Mouse (Mus musculus) embryonic facial prominence, embryonic 14.5 days (tissue): Measurements from ENCODE around the gene Rerg. TPM values are rescaled to one million over a fixed set of nuclear protein-coding genes. Genes with fewer than 3 reads are reported as not detected.
"Not testable (repeated sequence)": the region's sequence is repeated elsewhere in the genome, so short reads cannot be mapped to it uniquely, and the experiment has no call there.

Experiments
- ATAC-seq: fragments of 200-750 bp; cut with Nextera tagmentation; 2 replicates; pipeline ENCODE4 v1.8.0; 2017; ENCODE audit warnings: low read depth, moderate number of reproducible peaks, moderate TSS enrichment
- DNase-seq: peaks from one replicate; pipeline ENCODE4 v3.0.0-alpha.2; 2015; ENCODE audit warnings: low spot score
- H3K27ac ChIP-seq: fragments of 300-500 bp; sonication (generic); replicated peaks from 2 replicates; pipeline ENCODE4 v1.5.1; 2014; ENCODE audit warnings: low read depth, mild to moderate bottlenecking, low read length, moderate library complexity
- H3K27me3 ChIP-seq: fragments of 300-500 bp; sonication (generic); replicated peaks from 2 replicates; pipeline ENCODE4 v1.6.1; 2014; ENCODE audit warnings: low read length; ENCODE audit not compliant: control insufficient read depth, insufficient read depth
- H3K36me3 ChIP-seq: fragments of 300-500 bp; sonication (generic); 2 replicates; pipeline ENCODE4 v1.6.1; 2014; ENCODE audit warnings: low read length, mixed read lengths; ENCODE audit not compliant: control insufficient read depth, insufficient read depth
- H3K4me1 ChIP-seq: fragments of 300-500 bp; sonication (generic); 2 replicates; pipeline ENCODE4 v1.6.1; 2014; ENCODE audit warnings: antibody characterized with exemption, low read length; ENCODE audit not compliant: control insufficient read depth, insufficient read depth
- H3K4me2 ChIP-seq: fragments of 300-500 bp; sonication (generic); 2 replicates; pipeline ENCODE4 v1.6.1; 2014; ENCODE audit warnings: low read depth, mild to moderate bottlenecking, low read length, moderate library complexity, mixed read lengths
- H3K4me3 ChIP-seq: fragments of 300-500 bp; sonication (generic); 2 replicates; pipeline ENCODE4 v1.5.1; 2014; ENCODE audit warnings: low read depth, mild to moderate bottlenecking, low read length
- H3K9ac ChIP-seq: fragments of 300-500 bp; sonication (generic); 2 replicates; pipeline ENCODE4 v1.6.1; 2014; ENCODE audit warnings: low read depth, mild to moderate bottlenecking, low read length, moderate library complexity, mixed read lengths
- H3K9me3 ChIP-seq: fragments of 300-500 bp; sonication (generic); 2 replicates; pipeline ENCODE4 v1.6.1; 2016; ENCODE audit warnings: low read length; ENCODE audit not compliant: control insufficient read depth
- WGBS: fragments of 180-500 bp; shearing (Covaris S2); extraction: QIAGEN DNeasy Blood & Tissue Kit; methylation state at CpG from one replicate; pipeline ENCODE4 v1.1.7; 2014; 5-methylcytosine and 5-hydroxymethylcytosine counted together
- polyA plus RNA-seq: library from polyadenylated mRNA; unstranded; fragments of >200 nt; fragmentation: Nextera tagmentation; extraction: Ambion mirVana; gene quantifications from 2 replicates; pipeline ENCODE4 v1.2.1, GENCODE M21; 2014

Gene Rerg
- polyA plus RNA-seq, 1 experiment from 2014 or later: 26.0 TPM

DNA sequence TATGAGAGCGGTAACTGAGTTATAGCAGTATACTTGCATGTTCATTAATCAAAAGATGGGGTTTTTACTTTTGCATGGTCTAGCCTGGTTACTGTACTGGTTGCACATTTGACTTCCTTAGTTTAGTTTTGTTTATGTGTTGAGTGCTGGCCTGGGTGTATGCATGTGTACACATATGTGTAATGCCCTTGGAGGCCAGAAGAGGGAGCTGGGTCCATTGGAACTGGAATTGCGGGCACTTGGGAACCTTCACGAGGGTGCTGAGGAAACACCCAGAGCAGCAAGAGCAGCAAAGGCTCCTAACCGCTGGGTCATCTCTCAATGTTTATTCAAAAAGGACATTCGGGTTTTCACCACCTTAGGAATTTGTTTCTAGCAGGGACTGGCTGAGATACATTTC lies 116.8 kb downstream of the Rerg start:
- Histone ChIP-seq H3K4me3 (no peak overlapping the region), H3K9me3 (peaks cover 5% of the 10 kb centered on the region; the same call in 1 of the 2 replicates), H3K27me3 (no peaks in the 10 kb centered on the region), H3K9ac (no peak overlapping the region), H3K4me1 (no peaks in the 10 kb centered on the region), H3K27ac (no peak overlapping the region), H3K4me2 (no peak overlapping the region), H3K36me3 (no peaks in the 10 kb centered on the region)
- WGBS: 75% methylated on average over 5 of the region's 5 CpGs
- ATAC-seq (no peak), DNase-seq (no peak)

- ATAC-seq (no peak), DNase-seq (no peak)
- no peak overlapping the region for H3K4me3 ChIP-seq
- no peaks in the 10 kb centered on the region for H3K4me1 ChIP-seq
- 92% methylated on average over 9 of the region's 9 CpGs for WGBS
- H3K9ac ChIP-seq: no peak overlapping the region
- peaks cover 5% of the 10 kb centered on the region; the same call in 1 of the 2 replicates for H3K9me3 ChIP-seq
- no peaks in the 10 kb centered on the region for H3K36me3 ChIP-seq
- no peak overlapping the region for H3K27ac ChIP-seq
- no peaks in the 10 kb centered on the region for H3K27me3 ChIP-seq
- no peak overlapping the region for H3K4me2 ChIP-seq
These were observed 117.3 kb downstream of the Rerg start for GRCm38 (mm10) chr6:137053006-137053405.

GRCm38 (mm10) chr6:137047036-137047435 lies 123.3 kb downstream of the Rerg start:
- ATAC-seq: no peak
- DNase-seq: no peak
- no peak overlapping the region for H3K4me2 ChIP-seq
- WGBS: 88% methylated on average over 11 of the region's 11 CpGs
- no peak overlapping the region for H3K27ac ChIP-seq
- no peaks in the 10 kb centered on the region for H3K27me3 ChIP-seq
- no peak overlapping the region for H3K4me3 ChIP-seq
- 0 out of 2 replicates have a peak, but pooled peaks cover 5% of the 10 kb centered on the region for H3K9me3 ChIP-seq
- no peaks in the 10 kb centered on the region for H3K4me1 ChIP-seq
- H3K9ac ChIP-seq: no peak overlapping the region
- H3K36me3 ChIP-seq: no peaks in the 10 kb centered on the region

GRCm38 (mm10) chr6:137045011-137045504 lies 125.2 kb downstream of the Rerg start:
- 0 out of 2 replicates have a peak, but pooled peaks cover 5% of the 10 kb centered on the region for H3K9me3 ChIP-seq
- H3K4me3 ChIP-seq: no peak overlapping the region
- H3K36me3 ChIP-seq: no peaks in the 10 kb centered on the region
- H3K9ac ChIP-seq: no peak overlapping the region
- H3K4me1 ChIP-seq: no peaks in the 10 kb centered on the region
- no peak for DNase-seq
- no peak overlapping the region for H3K27ac ChIP-seq
- no peak for ATAC-seq
- no peaks in the 10 kb centered on the region for H3K27me3 ChIP-seq
- H3K4me2 ChIP-seq: no peak overlapping the region
- 65% methylated on average over 9 of the region's 9 CpGs for WGBS

DNA sequence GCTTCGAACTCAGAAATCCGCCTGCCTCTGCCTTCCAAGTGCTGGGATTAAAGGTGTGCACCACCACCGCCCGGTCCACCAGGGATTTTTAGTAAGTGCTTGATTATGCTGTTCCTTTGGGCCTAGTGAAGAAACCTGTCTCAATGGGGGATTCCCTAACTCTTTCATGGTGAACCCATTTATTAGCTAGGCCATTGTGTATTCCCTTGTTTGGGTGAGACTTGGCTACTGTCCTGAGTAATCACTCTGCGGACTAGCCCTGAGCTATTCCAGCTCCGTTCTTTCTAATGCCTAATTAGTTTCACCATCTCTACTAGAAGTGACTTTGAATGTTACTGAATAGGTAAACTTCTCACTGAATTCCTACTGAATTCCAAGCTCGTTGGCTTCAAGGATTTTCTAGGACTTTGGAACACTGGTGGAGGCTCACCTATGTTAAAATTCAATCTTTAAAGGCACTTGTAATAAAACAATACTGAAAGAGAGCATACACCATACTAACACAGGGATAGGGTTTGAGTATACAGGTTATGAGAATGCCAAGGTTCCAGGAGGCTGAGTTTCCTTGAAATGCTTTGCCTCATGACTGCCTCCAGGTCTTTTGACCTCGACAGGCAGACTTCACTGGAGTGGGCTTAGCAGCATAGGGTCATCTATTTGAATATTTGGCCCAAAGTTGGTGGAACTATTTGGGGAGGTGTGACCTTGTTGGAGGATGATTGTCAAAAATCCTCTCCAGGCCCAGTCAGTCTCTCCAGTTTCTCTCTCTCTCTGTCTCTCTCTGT lies 134.5 kb downstream of the Rerg start:
- H3K9me3 ChIP-seq, H3K27me3 ChIP-seq, H3K4me1 ChIP-seq, H3K4me2 ChIP-seq, H3K9ac ChIP-seq, H3K4me3 ChIP-seq, H3K36me3 ChIP-seq, ATAC-seq, H3K27ac ChIP-seq, DNase-seq: not testable (repeated sequence)
- WGBS: 87% methylated on average over 8 of the region's 8 CpGs

DNA sequence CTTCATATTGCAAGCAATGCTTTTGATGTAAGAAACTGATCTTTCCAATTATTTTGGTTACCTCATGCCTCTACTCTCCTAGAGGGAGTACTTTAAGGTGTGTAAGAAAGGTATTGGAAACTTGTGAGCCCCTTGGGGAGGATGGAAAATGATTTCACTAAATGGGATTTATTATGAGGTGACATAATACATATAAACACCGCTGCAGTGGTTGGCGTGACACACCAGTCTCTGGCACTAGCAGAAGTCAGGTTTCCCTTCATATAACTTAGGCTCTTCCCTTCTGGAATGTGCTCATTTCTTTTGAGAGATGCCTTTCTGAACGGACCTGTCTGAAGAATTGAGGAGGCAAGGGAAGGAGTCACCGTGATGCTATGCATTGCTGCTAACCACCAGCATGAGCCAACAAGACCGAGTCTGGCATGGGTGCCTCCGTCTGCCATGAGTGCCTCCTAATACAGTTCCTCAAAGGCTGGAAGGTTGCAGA lies 139.6 kb downstream of the Rerg start:
- WGBS: 74% methylated on average over 6 of the region's 6 CpGs
- DNase-seq (no peak), ATAC-seq (no peak)
- Histone ChIP-seq H3K4me2 (no peak overlapping the region), H3K27me3 (no peaks in the 10 kb centered on the region), H3K4me3 (no peak overlapping the region), H3K36me3 (no peaks in the 10 kb centered on the region), H3K4me1 (no peaks in the 10 kb centered on the region), H3K9ac (no peak overlapping the region), H3K27ac (no peak overlapping the region), H3K9me3 (no peaks in the 10 kb centered on the region)

DNA sequence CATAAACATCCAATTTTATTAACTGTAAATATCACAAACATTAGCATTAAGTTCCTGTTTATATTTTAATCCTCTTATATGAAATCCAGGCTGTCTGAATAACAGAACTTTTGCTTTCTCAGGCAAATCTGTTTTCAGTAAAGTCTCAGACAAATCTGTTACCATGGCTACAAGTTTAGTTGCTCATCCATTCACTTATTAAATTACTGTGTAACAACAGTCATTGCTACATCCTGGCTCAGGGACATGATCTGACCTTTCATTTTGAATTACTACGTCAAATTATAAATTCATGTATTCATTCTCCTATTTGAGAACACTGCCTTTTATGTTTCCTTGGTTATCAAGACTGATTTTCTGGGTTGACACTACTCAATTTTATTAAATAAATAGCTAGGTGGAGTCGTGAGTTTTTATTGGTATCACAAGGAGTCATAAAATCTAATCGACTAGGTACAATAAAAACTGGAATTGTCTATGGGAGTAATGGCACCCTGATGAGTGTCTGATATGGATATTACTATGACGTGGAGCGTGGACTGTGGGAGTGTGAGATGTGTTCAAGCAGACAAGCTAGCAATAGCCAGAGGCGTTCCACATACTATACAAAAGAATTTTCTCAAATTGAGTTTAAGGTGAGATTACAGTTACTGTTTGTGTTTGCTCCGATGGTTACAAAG lies 140.2 kb downstream of the Rerg start:
- Histone ChIP-seq H3K4me2 (no peak overlapping the region), H3K9ac (no peak overlapping the region), H3K4me3 (no peak overlapping the region), H3K4me1 (no peaks in the 10 kb centered on the region), H3K27me3 (no peaks in the 10 kb centered on the region), H3K27ac (no peak overlapping the region), H3K36me3 (no peaks in the 10 kb centered on the region), H3K9me3 (no peaks in the 10 kb centered on the region)
- 58% methylated on average over 7 of the region's 7 CpGs for WGBS
- ATAC-seq (no peak), DNase-seq (peak; percentile 52)

DNA sequence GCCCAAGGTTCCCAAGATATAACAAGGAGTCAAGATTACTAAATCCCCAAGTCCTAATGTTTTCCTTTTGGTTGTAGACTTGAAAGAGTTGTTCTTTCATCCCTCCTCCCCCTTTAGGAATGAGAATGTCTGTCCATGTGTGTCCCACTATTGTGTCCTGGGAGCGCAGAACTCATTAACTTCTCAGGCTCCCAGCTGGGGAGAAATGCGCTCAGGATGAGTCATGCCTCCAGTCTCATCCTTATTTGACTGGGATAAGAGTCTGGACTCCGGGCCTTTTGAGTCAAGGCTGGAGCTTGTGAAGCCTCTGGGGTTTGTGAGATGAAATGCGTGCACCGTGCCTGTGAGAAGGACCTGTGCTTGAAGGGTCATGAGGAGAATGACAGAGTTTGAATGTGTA lies 144.8 kb downstream of the Rerg start:
- no peaks in the 10 kb centered on the region for H3K36me3 ChIP-seq
- no peak overlapping the region for H3K9ac ChIP-seq
- H3K4me1 ChIP-seq: 0 out of 2 replicates have a peak, but pooled peaks cover 4% of the 10 kb centered on the region
- 69% methylated on average over 5 of the region's 5 CpGs for WGBS
- DNase-seq: no peak
- no peak overlapping the region for H3K4me3 ChIP-seq
- no peaks in the 10 kb centered on the region for H3K27me3 ChIP-seq
- H3K4me2 ChIP-seq: no peak overlapping the region
- ATAC-seq: no peak
- no peak overlapping the region for H3K27ac ChIP-seq
- H3K9me3 ChIP-seq: no peaks in the 10 kb centered on the region
